Mouse (Mus musculus): ENCODE data around the gene Slfn5.
"Not testable (repeated sequence)": the region's sequence is repeated elsewhere in the genome, so short reads cannot be mapped to it uniquely, and the experiment has no call there.

- TF ChIP-seq TAL1, GATA1 (IDR thresholded peaks at IDR 0.05; ENCODE audit: low read length): not testable (repeated sequence)
Observed at GRCm38 (mm10) chr11:82931161-82931560, 20.0 kb upstream of the Slfn5 start.
